Mouse (Mus musculus): ENCODE measurements at regions not wholly inside any gene's neighbourhood (a gene's known extent, or its start where the extent isn't known, plus 50 kb on each side); places are given as distances from the start of the nearest gene placed in this dataset.

DNA sequence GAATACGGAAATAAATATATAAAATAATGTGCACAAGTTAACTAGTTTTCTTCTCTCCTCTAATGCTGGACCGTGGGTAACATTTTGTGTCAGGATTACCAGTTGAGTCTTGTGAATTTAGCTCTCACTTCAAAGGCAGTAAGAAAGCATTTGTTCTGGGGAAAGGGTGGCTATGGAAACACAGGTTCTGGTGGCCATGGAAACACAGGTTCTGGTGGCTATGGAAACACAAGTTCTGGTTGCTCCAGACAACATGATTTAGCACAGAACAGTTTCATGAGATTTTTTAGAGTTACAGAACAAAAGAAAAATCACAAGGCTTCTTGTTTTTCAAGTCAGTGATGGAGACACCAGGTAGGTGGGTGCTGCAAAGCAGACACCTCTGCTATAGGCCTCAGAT is 82.7 kb upstream of the Sod3 start:
- DNase-seq (ENCODE audit: low read depth, low spot score), result no peak
- no peaks in the 10 kb centered on the region for H3K9me3 ChIP-seq (ENCODE audit: control insufficient read depth, insufficient read depth, low read depth, low read length)
- no peak for TF ChIP-seq MAFK (IDR thresholded peaks at IDR 0.05; ENCODE audit: insufficient read depth, low read depth, low read length)
- TF ChIP-seq CHD2 (IDR thresholded peaks at IDR 0.05; ENCODE audit: low read depth, low read length), result no peak
- no peak for TF ChIP-seq ZC3H11A (IDR thresholded peaks at IDR 0.05; ENCODE audit: borderline replicate concordance, low read depth, low read length)
- TF ChIP-seq HCFC1 (IDR thresholded peaks at IDR 0.05; ENCODE audit: borderline replicate concordance, insufficient read depth, low read length), result no peak
- TF ChIP-seq ZNF384 (IDR thresholded peaks at IDR 0.05; ENCODE audit: low read depth, low read length), result no peak
- in situ Hi-C loops (cut with MboI; ENCODE audit: low sequenced_read_pairs in 2 of 2, unreplicated experiment in 2 of 2), result no loop called here
- no peak overlapping the region for H3K27ac ChIP-seq (ENCODE audit: insufficient read depth, low read depth, low read length, poor library complexity, severe bottlenecking)
- H3K4me3 ChIP-seq (ENCODE audit: insufficient read depth in 1 of 2, low read depth in 1 of 2, low read length in 2 of 2, poor library complexity in 1 of 2, severe bottlenecking in 1 of 2), result no peak overlapping the region
- no peaks in the 10 kb centered on the region for H3K36me3 ChIP-seq (ENCODE audit: control insufficient read depth, insufficient read depth, low read length, poor library complexity, severe bottlenecking)
- no peak overlapping the region for H3K9ac ChIP-seq (ENCODE audit: insufficient read depth, low read depth, low read length, poor library complexity, severe bottlenecking)
- H3K4me1 ChIP-seq (ENCODE audit: control insufficient read depth in 2 of 2, insufficient read depth in 2 of 2, low read length in 2 of 2, poor library complexity in 1 of 2), result no peaks in the 10 kb centered on the region

DNA sequence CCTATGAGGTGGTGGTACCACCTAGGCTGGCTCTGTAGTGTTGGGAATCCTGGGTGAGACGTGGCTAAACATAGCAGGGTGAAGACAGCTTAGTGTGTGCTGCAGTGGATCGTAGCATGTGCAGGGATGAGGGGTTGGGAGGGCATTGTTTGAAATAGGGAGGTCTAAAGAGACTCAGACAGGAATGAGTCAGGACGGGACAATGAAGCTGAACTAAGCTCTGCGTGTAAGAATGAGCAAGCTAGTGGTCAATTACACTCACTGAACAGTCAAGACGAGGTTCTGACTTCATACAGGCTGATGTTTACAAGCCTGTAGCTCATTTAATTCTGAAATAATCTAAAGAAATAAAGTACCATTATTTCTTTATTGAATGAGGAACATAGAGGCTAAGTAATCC is 85.5 kb upstream of the Sod3 start:
- no peak overlapping the region for H3K9ac ChIP-seq (ENCODE audit: insufficient read depth, low read depth, low read length, poor library complexity, severe bottlenecking)
- no peaks in the 10 kb centered on the region for H3K9me3 ChIP-seq (ENCODE audit: control insufficient read depth, insufficient read depth, low read depth, low read length)
- H3K4me1 ChIP-seq (ENCODE audit: control insufficient read depth in 2 of 2, insufficient read depth in 2 of 2, low read length in 2 of 2, poor library complexity in 1 of 2), result no peaks in the 10 kb centered on the region
- TF ChIP-seq HCFC1 (IDR thresholded peaks at IDR 0.05; ENCODE audit: borderline replicate concordance, insufficient read depth, low read length) (no peak), ZNF384 (IDR thresholded peaks at IDR 0.05; ENCODE audit: low read depth, low read length) (no peak), CHD2 (IDR thresholded peaks at IDR 0.05; ENCODE audit: low read depth, low read length) (no peak), MAFK (IDR thresholded peaks at IDR 0.05; ENCODE audit: insufficient read depth, low read depth, low read length) (no peak), ZC3H11A (IDR thresholded peaks at IDR 0.05; ENCODE audit: borderline replicate concordance, low read depth, low read length) (no peak)
- no peak overlapping the region for H3K4me3 ChIP-seq (ENCODE audit: insufficient read depth in 1 of 2, low read depth in 1 of 2, low read length in 2 of 2, poor library complexity in 1 of 2, severe bottlenecking in 1 of 2)
- in situ Hi-C loops (cut with MboI; ENCODE audit: low sequenced_read_pairs in 2 of 2, unreplicated experiment in 2 of 2), result no loop called here
- H3K27ac ChIP-seq (ENCODE audit: insufficient read depth, low read depth, low read length, poor library complexity, severe bottlenecking), result no peak overlapping the region
- H3K36me3 ChIP-seq (ENCODE audit: control insufficient read depth, insufficient read depth, low read length, poor library complexity, severe bottlenecking), result no peaks in the 10 kb centered on the region
- no peak for DNase-seq (ENCODE audit: low read depth, low spot score)

DNA sequence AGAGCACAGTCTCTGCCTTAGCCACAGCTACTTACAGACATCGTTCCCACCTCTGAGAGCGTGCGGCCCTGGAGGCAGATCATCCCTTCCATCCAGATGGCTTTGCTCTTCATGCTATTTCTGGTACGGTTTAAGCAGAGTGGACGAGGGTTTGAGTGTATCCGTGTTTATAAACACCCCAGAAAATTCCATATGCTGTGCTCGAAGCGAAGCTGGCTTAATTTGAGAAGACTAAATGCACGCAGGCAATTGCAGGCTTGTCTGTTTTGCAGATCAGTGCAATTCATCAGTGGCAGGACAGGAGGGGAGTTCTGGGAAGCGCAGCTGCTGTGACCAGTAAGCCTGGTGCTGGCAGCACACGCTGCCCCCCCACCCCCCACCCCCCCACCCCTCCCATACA is 72.9 kb upstream of the Dhx15 start:
- H3K4me1 ChIP-seq (ENCODE audit: control insufficient read depth in 2 of 2, insufficient read depth in 2 of 2, low read length in 2 of 2, poor library complexity in 1 of 2), result no peaks in the 10 kb centered on the region
- H3K36me3 ChIP-seq (ENCODE audit: control insufficient read depth, insufficient read depth, low read length, poor library complexity, severe bottlenecking), result no peaks in the 10 kb centered on the region
- TF ChIP-seq HCFC1 (IDR thresholded peaks at IDR 0.05; ENCODE audit: borderline replicate concordance, insufficient read depth, low read length), result no peak
- no peak for TF ChIP-seq ZC3H11A (IDR thresholded peaks at IDR 0.05; ENCODE audit: borderline replicate concordance, low read depth, low read length)
- TF ChIP-seq ZNF384 (IDR thresholded peaks at IDR 0.05; ENCODE audit: low read depth, low read length), result no peak
- no peak for TF ChIP-seq CHD2 (IDR thresholded peaks at IDR 0.05; ENCODE audit: low read depth, low read length)
- TF ChIP-seq MAFK (IDR thresholded peaks at IDR 0.05; ENCODE audit: insufficient read depth, low read depth, low read length), result no peak
- no peak overlapping the region for H3K4me3 ChIP-seq (ENCODE audit: insufficient read depth in 1 of 2, low read depth in 1 of 2, low read length in 2 of 2, poor library complexity in 1 of 2, severe bottlenecking in 1 of 2)
- DNase-seq (ENCODE audit: low read depth, low spot score), result no peak
- H3K9ac ChIP-seq (ENCODE audit: insufficient read depth, low read depth, low read length, poor library complexity, severe bottlenecking), result no peak overlapping the region
- no peaks in the 10 kb centered on the region for H3K9me3 ChIP-seq (ENCODE audit: control insufficient read depth, insufficient read depth, low read depth, low read length)
- H3K27ac ChIP-seq (ENCODE audit: insufficient read depth, low read depth, low read length, poor library complexity, severe bottlenecking), result no peak overlapping the region
- in situ Hi-C loops (cut with MboI; ENCODE audit: low sequenced_read_pairs in 2 of 2, unreplicated experiment in 2 of 2), result no loop called here

DNA sequence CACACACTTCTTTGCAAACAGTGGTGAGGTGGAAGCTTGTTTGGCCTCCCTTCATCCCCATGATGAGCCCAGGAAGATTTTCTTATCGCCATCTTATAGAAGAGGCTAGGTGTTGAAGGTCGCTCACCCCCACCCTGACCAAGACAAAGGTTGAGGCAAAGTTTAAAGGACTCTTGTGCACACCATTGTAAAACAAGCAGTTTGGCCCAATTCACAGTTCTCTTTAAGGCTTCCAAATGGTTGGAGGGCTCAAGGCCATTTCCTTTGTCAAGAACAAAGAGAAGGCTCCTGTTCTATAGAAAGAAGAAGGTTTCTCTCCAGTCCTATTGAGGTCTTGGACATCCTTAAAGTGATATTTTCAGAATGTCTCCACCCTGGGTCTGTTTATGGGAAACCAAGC is 67.8 kb upstream of the Dhx15 start:
- Histone ChIP-seq H3K9me3 (ENCODE audit: control insufficient read depth, insufficient read depth, low read depth, low read length) (no peaks in the 10 kb centered on the region), H3K9ac (ENCODE audit: insufficient read depth, low read depth, low read length, poor library complexity, severe bottlenecking) (no peak overlapping the region), H3K4me3 (ENCODE audit: insufficient read depth in 1 of 2, low read depth in 1 of 2, low read length in 2 of 2, poor library complexity in 1 of 2, severe bottlenecking in 1 of 2) (no peak overlapping the region), H3K36me3 (ENCODE audit: control insufficient read depth, insufficient read depth, low read length, poor library complexity, severe bottlenecking) (no peaks in the 10 kb centered on the region), H3K4me1 (ENCODE audit: control insufficient read depth in 2 of 2, insufficient read depth in 2 of 2, low read length in 2 of 2, poor library complexity in 1 of 2) (peaks cover 0 to 6% of the 10 kb centered on the region in 2 experiments; a peak in 1 of 4 replicates), H3K27ac (ENCODE audit: insufficient read depth, low read depth, low read length, poor library complexity, severe bottlenecking) (no peak overlapping the region)
- TF ChIP-seq HCFC1 (IDR thresholded peaks at IDR 0.05; ENCODE audit: borderline replicate concordance, insufficient read depth, low read length), result no peak
- no peak for TF ChIP-seq CHD2 (IDR thresholded peaks at IDR 0.05; ENCODE audit: low read depth, low read length)
- no peak for TF ChIP-seq ZNF384 (IDR thresholded peaks at IDR 0.05; ENCODE audit: low read depth, low read length)
- no peak for TF ChIP-seq ZC3H11A (IDR thresholded peaks at IDR 0.05; ENCODE audit: borderline replicate concordance, low read depth, low read length)
- no peak for TF ChIP-seq MAFK (IDR thresholded peaks at IDR 0.05; ENCODE audit: insufficient read depth, low read depth, low read length)
- DNase-seq (ENCODE audit: low read depth, low spot score), result peak; percentile 26
- in situ Hi-C loops (cut with MboI; ENCODE audit: low sequenced_read_pairs in 2 of 2, unreplicated experiment in 2 of 2), result no loop called here

DNA sequence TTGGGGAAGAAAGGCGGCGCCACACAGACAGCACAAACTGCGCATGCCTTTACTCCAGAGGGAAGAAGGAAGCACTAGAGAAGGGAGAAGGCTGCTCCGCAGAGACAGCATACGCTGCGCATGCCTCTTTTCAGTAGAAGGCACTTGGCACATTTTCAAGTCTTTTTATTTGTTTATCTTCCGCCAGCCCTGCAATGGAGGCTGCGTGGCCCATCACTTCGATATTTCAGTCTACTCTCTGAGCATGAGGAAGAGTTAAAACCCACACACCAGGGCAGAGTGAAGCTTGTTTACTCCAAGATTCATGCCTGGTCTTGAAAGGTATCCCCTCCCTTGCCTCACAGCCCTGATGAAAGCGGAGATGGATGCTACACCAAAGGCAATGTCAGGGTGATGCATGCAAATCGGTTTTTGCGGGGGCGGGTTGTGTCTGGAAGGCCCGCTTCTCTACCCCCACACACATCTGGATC is 64.3 kb upstream of the Dhx15 start:
- no peak overlapping the region for H3K4me3 ChIP-seq (ENCODE audit: insufficient read depth in 1 of 2, low read depth in 1 of 2, low read length in 2 of 2, poor library complexity in 1 of 2, severe bottlenecking in 1 of 2)
- in situ Hi-C loops (cut with MboI; ENCODE audit: low sequenced_read_pairs in 2 of 2, unreplicated experiment in 2 of 2), result no loop called here
- no peak for TF ChIP-seq ZC3H11A (IDR thresholded peaks at IDR 0.05; ENCODE audit: borderline replicate concordance, low read depth, low read length)
- no peak for TF ChIP-seq HCFC1 (IDR thresholded peaks at IDR 0.05; ENCODE audit: borderline replicate concordance, insufficient read depth, low read length)
- no peak for TF ChIP-seq MAFK (IDR thresholded peaks at IDR 0.05; ENCODE audit: insufficient read depth, low read depth, low read length)
- no peak for TF ChIP-seq CHD2 (IDR thresholded peaks at IDR 0.05; ENCODE audit: low read depth, low read length)
- TF ChIP-seq ZNF384 (IDR thresholded peaks at IDR 0.05; ENCODE audit: low read depth, low read length), result no peak
- H3K4me1 ChIP-seq (ENCODE audit: control insufficient read depth in 2 of 2, insufficient read depth in 2 of 2, low read length in 2 of 2, poor library complexity in 1 of 2), result peaks cover 0 to 6% of the 10 kb centered on the region in 2 experiments; a peak in 1 of 4 replicates
- H3K27ac ChIP-seq (ENCODE audit: insufficient read depth, low read depth, low read length, poor library complexity, severe bottlenecking), result no peak overlapping the region
- no peak for DNase-seq (ENCODE audit: low read depth, low spot score)
- H3K9ac ChIP-seq (ENCODE audit: insufficient read depth, low read depth, low read length, poor library complexity, severe bottlenecking), result no peak overlapping the region
- no peaks in the 10 kb centered on the region for H3K9me3 ChIP-seq (ENCODE audit: control insufficient read depth, insufficient read depth, low read depth, low read length)
- no peaks in the 10 kb centered on the region for H3K36me3 ChIP-seq (ENCODE audit: control insufficient read depth, insufficient read depth, low read length, poor library complexity, severe bottlenecking)

Data from ES-E14 (cell line).